Mouse (Mus musculus) retina, postnatal 1 day (tissue): Measurements from ENCODE around the gene Nt5dc2.
A peak's percentile ranks its signal among the peaks of the same experiment; 100 is the strongest.

ENCODE experiments used
- DNase-seq: peaks from one replicate; pipeline ENCODE4 v3.0.0-alpha.2; 2012

Nt5dc2 gene

DNA sequence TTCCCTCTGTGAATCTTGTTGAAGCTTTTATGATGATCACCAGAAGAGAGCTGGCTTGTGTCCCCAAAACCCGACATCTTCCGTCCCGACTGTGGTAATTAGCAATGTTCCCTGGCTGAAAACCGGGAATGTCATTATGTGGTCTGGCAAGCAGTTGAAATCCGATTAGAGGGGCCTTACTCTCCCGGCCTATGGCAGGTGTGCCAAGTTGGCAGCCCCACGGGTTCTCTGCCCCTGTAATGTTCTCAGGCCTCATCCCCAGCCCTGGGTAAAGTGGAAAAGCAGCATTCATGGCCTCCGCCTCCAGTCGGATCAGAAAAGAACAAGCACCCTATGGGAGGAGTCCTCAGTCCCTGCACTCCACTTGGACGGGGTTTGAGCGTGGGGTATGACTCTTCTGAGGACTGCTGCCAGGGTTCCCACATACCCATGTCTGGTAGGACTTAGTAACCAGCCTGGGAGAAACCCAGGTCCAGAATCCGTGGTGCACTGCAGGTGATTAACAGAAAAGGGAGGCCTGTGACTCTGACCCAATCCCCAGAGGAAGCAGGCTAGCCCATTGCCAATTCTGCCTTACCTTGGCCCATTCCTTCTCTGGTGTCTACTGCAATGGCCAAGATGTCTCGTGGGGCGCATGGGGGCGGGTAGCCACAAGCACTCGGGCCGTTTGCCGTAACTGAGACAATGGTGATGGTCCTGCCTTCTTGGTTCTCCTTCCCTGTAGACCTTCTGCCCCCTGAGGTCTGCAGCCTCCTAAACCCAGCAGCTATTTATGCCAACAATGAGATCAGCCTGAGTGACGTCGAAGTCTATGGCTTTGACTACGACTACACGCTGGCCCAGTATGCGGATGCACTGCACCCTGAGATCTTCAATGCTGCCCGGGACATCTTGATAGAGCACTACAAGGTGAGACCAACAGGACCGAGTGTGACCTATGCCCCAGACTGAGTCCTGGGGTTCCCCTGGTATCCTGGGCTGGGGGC, 3.5 kb downstream of the Nt5dc2 start:
- no peak for DNase-seq

DNA sequence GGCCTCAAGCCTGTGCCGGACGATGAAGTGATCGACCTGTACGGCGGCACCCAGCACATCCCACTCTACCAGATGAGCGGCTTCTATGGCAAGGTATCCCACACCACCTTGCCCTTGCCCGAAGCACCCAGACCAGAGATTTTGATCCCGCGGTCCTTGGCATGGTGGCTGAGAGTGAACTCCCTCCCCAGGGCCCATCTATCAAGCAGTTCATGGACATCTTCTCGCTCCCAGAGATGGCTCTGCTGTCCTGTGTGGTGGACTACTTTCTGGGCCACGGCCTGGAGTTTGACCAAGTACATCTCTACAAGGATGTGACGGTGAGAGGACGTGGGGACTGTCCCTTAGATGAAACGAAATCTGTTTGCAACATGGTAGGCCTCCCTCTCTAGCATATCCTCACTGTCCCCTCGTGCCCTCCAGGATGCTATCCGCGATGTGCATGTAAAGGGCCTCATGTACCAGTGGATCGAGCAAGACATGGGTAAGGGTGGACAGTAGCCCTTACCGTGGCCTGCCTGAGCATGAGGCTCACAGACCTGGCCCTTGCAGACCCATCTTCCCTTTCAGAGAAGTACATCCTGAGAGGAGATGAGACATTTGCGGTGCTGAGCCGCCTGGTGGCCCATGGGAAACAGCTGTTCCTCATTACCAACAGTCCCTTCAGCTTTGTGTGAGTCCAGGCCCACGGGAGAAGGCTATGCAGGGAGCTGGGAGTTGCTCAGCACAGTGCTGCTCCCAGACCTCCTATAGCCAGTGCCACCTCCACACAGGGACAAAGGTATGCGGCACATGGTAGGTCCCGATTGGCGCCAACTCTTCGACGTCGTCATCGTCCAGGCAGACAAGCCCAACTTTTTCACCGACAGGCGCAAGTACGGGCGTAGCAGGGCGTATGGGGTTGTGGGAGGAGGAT, 4.9 kb downstream of the Nt5dc2 start:
- DNase-seq: no peak

DNA sequence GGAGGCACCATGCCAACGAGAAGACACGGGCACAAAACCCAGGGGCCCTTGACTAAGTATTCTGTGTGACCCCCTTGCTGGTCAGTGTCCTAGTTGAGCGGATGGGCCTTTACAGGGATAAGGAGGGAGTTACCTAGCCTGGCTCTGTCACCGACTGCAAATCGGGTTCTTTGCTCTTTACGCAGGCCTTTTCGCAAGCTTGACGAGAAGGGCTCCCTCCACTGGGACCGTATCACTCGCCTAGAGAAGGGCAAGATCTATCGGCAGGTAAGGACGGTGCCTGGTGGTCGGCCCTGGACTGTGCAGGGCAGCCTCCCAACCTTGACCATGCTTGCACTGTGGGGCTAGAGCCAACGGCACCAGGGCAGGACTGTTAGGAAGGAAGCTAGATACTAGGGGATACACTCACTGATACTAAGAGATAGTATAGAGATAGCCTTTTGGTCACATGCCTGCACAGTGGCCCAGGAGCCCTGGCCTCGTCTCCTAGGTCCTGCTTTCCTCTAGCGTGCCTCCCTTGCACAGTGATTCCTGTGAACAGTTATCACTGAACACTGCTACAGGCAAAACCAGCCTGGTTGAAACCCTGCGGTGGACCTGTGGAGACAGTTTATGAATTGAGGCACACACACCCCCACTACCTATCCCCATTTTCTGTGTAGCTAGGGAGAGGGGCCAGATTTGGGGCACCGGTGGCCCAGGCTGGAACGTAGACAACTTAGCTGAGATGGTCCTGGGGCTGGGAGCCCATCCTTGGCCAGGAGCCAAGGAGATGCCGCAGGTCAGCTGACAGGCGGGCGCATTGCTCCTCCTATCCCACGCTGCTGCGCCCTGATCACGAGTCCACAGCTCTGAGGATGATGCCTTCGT, 5.8 kb downstream of the Nt5dc2 start:
- DNase-seq: no peak

DNA sequence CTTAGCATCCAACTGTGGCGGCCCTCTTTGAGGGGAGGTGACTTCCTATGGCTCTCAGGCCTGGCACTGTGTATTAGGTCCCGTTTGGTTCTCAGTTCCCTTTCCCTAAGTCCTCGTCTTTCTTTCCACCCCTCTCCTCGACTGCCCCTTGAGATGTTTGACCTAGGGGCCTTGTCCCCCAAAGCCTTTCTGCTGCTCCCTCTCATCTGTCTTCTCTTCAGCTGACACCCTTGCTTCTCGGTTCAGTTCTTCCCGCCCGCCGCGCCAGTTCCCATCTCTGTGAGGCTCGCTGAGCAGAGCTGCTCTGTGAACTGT, 6.4 kb downstream of the Nt5dc2 start:
- no peak for DNase-seq

DNA sequence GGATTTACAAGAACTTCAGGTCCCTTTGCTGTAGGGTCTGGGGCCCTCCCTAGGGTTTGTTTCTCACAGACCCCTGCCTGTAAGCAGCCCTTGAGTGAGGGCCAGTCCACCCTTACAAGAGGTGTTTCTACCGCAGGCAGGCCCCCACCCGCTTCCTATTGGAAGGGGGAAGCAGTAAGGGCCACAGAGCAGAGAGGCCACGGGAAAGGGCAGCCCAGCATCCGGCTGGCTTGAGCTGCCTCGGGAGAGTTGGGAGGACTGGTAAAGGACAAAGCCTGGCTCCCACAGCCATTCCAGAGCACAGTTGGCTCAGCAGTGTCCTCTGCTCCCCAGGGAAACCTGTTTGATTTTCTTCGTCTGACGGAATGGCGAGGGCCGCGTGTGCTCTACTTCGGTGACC, 6.9 kb downstream of the Nt5dc2 start:
- no peak for DNase-seq

DNA sequence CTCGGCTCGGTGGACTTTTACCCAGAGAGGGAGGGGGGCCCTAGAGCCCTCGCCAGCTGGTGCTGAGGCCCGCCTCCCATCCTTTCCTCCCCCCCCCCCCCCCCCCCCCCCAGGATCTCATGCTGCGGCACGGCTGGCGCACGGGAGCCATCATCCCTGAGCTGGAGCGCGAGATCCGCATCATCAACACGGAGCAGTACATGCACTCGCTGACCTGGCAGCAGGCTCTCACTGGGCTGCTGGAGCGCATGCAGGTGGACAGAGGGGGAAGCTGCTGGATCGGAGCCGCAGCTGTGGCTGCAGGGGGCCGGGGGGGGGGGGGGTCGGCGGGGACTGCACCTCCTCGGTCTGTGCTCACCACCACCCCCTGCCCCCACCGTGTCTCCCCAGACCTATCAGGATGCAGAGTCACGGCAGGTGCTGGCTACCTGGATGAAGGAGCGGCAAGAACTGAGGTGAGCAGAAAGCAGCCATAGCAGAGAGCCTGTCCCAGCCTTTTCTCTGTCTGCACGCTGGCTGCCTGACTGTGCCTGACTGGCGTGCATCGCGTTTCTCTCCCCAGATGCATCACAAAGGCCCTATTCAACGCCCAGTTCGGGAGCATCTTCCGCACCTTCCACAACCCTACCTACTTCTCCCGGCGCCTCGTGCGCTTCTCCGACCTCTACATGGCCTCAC, 7.5 kb downstream of the Nt5dc2 start:
- DNase-seq: no peak

DNA sequence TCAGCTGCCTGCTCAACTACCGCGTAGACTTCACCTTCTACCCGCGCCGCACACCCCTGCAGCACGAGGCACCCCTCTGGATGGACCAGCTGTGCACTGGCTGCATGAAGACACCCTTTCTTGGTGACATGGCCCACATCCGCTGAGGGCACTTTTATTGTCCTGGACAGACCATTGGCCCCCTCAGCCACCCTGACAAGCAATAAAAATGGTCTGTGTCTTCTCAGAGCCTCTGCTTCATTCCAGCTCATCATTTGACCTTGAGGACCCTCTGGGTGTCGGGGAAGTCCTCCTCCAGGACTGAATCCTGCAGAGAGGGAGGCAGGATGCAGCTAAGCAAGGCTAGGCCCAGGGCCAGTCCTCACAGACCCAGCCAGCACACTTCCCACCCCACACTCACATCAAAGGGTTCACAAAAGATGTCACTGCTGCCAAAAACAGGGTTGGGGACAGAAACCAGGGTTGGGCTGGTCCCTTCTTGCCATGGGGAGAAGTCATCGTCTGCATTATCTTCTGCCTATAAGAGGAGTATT, 8.1 kb downstream of the Nt5dc2 start:
- DNase-seq: no peak

DNA sequence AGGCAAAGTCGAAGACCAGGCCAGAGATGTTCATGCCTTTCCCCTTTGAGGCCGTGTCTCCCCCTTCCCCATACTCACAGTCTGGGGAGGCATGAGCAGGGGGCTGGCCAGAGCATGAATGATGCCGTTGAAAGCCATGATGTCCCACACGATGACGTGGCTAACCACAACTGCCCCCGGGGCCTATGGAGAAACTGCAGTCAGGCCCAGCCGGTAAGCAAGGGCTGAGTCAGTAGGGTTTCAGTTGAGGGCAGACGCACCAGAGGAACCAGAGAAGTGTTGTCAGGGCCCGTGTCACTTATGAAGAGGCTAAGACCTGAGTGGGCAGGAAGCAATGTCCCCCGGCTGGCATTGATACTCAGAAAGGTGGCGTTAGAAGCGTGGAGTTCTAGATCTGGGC, 8.8 kb downstream of the Nt5dc2 start:
- DNase-seq: no peak

DNA sequence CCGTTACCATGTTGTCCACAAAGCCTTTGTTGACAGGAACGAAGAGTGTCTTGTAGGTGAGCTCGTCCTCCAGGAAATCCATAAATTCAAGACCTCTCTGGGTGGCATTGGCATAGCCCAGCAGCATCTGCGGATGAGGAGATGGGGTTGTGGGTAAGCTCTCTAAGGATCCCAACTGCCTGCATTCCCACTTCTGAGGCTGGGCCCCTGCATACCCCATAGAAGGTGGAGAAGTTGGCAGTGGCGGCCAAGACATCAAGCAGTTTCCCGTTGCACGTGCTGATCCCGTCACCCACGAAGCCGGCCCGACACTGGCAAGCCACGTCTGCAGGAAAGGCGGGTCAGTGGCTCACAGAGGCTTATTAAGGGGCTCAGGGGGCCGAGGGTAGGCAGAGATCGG, 9.3 kb downstream of the Nt5dc2 start:
- no peak for DNase-seq

DNA sequence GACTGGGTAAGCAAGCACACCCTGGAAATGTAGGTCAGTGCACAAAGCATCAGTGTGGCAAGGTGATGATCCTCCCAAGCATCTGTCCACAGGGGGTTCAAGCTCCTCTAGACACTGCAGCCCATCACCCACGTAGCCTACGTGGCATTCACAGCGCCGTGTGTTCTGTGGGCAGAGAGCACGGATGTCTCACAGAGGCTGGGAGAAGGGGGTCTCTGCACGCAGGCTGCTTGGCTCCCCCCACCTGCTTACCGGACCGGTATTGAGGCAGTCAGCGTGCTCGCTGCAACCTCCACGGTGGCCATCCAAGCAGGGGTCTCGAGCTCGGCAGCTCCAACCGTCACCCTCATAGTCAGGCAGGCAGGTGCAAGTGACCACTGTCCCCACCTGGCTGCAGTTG, 10.2 kb downstream of the Nt5dc2 start:
- DNase-seq: peak; percentile 27

DNA sequence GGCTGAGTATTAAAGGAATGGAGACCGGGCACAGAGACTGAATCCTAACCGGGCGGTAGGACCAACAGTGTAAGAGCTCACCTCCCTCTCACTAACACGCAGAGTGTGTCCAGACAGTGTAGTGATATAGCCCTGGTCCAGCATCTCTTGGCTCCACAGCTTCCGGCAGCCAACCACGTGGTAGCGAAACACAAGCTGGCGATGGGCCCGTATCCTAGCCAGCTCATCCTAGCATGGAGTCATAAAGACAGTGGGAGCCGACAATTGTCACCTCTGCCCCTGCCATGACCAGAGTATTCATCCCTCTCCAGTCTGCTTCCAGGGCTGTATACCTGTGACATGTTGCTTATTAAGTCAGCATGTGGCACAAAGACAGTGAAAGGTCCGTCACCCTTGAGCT, 14.8 kb downstream of the Nt5dc2 start:
- no peak for DNase-seq

DNA sequence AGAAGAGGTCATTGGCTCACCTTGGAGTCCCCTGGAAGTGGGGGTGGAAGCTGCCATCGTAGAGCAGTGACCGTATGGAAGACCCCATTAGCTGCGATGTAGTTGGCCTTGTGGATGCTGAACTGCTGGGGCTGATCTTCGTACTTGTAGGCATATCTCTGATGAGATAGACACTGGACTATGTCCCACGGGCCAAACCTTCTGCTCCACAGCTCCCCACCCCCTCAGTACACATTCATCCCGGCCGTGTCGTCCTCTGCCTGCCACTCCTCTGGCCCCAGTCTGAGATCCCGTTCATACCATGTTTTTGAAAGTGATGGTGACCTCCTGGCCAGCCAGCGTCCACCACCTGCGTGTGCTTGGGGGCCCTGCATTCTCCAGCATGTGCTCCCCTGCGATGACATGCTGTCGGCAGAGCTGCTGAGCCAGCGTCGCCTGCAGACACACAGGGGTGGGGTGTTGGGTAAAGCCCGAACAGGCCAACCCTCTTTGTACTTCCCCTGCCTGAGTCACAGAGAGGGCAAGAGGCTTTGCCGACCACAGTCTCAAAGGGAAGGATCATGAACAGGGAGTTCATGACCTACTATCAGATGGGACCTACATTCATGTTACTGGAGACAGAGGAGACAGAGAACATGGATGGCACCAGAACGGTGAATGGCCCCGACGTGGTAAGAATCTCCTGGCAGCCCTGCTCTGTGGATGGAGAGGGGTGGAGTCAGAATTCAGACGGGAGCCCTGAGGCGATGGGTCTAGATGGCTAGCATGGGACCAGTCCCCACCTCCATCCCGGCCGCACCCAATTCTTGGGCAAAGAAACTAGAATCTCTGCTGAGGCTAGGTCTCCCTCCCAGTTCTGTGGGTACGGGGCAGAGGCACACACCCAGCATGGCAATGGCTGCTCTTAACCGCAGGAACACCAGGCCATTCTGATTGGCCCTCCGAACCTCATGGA, 29.6 kb downstream of the Nt5dc2 start:
- DNase-seq: no peak

DNA sequence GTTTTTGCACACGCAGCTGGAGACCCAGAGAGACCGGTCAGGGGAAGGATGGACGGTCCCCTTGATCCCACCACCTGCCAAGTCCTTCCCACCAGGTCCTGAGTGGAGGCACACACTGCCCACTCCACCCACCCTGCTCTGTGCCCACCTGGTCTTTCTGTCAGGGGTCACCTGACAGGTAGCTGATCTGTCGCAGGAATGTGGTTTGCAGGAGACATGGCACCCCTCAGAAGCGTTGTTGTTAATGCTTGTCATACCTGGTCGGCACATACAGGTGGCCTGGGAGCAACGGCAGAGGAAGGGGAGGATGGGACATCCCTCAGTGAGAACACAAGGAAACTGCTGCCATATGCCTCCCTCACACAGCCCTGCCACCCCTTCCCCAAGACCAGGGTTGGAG, 30.3 kb downstream of the Nt5dc2 start:
- DNase-seq: no peak

DNA sequence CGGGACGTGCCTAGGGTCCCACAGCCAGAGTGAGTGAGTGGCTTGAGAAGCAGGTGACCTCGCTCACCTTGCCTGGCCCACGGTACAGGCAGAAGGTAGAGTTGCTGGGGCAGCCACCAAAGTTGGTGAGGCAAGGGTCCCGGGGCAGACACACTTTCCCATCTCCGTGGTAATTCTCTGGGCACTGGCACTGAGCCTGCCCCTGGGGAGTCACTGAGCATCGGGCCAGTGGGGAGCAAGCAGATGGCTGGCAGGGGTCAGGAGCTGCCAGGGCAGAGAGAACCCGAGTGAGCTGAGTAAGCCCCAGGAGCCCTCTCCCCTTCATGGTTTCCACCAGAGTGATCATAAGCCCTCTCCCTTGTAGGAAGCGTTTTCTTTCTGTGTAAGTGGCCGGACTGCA, 30.8 kb downstream of the Nt5dc2 start:
- no peak for DNase-seq

DNA sequence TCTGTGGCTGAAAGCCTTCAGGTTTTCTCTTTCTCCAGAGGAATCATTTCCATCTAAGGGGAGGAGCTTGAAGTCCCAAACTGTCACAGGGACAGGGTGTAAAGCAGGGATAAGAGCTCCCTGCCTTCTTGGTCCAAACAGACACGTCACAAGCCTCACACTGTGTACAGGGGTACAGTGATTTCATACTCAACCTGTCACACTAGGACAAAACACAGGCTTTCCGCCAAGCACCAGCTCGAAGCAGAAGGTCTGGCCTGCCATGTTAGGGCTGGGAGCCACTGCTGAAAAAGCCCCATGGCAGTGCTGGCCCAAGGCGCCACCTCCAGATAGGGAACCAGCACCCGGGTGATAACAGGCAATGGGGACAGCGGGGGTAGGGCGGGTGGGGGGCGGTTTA, 33.2 kb downstream of the Nt5dc2 start:
- no peak for DNase-seq

DNA sequence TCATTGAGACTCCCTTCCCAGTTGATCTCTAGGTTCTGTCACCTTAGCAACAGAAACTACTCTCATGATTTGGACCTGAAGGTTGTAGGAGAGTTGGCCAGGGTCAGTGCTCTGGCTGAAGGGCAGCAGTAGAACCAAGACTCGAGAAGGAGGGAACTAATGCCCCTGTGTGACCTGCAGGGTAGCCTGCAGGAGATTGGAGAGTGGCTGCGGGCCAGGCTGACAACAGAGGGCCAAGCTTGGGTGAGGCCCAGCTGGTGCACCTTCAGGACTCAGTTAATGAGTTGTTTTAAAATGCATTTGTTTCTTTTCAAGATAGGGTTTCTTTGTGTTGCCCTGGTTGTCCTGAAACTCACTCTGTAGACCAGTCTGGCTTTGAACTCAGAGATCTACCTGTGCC, 34.2 kb downstream of the Nt5dc2 start:
- DNase-seq: no peak

DNA sequence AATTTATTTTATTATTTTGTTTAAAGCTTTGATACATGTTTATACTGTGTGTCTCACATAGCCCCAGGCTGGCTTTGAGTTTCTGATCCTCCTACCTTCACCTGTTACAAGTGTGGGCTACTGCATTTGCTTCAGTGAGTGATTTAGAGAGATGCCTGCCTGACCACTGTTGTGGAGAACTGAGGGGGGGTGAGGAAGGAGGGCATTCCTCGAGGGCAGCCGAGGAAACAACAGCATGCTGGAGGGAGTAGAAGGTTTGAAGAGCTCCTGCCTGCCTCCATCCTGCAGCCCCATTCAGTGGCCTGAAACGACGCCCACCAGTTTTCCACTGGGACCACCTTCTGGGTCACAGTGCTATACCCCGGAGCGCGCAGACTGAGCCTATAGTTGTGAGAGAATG, 34.6 kb downstream of the Nt5dc2 start:
- no peak for DNase-seq

DNA sequence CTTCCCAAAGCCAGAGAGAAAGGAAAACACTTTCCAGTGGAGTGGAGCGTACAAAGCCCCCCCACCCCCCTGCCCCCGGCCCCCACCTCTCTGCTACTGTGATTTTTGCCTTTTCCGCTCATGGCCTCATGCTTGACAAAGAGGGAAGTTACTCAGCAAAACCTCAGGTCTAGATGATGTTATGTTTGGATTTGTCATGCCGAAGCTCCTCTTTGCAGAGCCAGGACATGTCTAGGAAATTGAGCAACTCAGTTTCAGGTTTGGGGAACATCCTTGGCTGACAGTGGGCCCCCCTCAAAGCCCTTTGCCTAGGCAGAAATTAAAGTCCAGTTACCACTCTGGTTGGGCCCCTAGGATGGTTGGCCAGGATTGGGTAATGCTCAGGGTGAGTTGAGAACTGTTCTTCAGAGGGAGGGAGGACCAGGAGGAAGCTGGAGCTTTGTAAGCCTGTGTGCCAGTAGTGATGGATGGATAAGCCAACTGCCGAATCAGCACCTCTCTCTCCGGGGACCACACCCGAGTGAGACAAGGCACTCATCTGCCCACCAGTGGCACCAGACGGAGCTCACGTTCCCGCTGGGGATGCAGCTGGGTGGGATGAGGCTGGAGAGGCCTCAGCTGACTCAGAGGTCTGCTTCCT, 35.3 kb downstream of the Nt5dc2 start:
- peak; percentile 10 for DNase-seq

DNA sequence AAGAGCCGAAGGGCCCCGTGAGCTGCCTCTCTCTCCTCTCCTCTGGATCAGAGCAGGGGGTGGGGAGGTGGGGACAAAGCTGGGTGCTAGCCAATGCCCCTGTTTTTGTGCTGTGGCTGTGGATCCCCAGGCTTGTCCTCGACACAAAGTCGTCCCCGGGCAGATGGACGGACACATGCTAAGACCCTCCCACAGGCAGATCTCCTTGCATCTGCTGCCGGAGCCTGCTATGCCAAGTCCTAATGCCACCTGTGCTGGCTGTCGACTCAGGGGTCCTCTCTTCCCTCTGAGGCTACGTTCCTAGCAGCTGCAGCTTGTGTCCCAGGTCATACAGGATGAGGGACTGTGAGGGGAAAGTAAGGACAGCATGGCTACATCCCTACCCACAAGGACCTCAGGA, 36.0 kb downstream of the Nt5dc2 start:
- DNase-seq: peak; percentile 28

DNA sequence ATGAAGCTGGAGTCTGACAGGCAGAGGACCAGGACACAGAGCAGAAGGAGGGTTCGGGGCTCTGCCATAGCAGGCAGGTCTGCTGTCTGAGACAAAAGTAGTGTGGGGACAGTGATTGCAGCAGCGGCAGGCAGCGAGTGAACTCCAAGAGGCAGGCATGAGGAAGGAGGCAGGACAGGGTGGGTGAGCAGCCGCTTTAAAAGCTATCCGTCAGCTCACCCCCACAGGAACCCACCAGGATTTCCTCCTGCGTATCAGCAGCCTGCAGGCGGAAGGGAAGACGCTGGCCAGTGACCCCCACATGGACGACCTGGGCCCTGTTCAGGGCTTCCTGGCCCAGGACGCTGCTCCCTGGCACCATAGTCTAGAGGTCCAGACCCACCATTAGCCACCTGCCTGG, 37.6 kb downstream of the Nt5dc2 start, which contains the start of gene Stab1:
Gene Stab1 (minus strand): TSS at position 217 of the 400 bp plus-strand sequence.
- no peak for DNase-seq
